Mouse (Mus musculus) heart, postnatal 0 days (tissue): ENCODE data around the gene Slc12a9.

ENCODE experiments used
- CTCF ChIP-seq: IDR thresholded peaks from 2 replicates; pipeline ENCODE4 v1.5.1; 2016; ENCODE audit warnings: antibody characterized with exemption, control low read depth, low read depth
- EP300 ChIP-seq: IDR thresholded peaks from 2 replicates; pipeline ENCODE4 v1.6.1; 2016; ENCODE audit warnings: antibody characterized with exemption, low read depth

- TF ChIP-seq CTCF (peak; percentile 50), EP300 (no peak)
Observed at GRCm38 (mm10) chr5:137277360-137278342, 55.7 kb downstream of the Slc12a9 start.
